Mouse (Mus musculus): ENCODE measurements around the gene Gm20388. TPM values are rescaled to one million over a fixed set of nuclear protein-coding genes. Genes with fewer than 3 reads are reported as not detected.

Gene Gm20388
- polyA plus RNA-seq, 1 experiment, result 10.6 TPM

DNA sequence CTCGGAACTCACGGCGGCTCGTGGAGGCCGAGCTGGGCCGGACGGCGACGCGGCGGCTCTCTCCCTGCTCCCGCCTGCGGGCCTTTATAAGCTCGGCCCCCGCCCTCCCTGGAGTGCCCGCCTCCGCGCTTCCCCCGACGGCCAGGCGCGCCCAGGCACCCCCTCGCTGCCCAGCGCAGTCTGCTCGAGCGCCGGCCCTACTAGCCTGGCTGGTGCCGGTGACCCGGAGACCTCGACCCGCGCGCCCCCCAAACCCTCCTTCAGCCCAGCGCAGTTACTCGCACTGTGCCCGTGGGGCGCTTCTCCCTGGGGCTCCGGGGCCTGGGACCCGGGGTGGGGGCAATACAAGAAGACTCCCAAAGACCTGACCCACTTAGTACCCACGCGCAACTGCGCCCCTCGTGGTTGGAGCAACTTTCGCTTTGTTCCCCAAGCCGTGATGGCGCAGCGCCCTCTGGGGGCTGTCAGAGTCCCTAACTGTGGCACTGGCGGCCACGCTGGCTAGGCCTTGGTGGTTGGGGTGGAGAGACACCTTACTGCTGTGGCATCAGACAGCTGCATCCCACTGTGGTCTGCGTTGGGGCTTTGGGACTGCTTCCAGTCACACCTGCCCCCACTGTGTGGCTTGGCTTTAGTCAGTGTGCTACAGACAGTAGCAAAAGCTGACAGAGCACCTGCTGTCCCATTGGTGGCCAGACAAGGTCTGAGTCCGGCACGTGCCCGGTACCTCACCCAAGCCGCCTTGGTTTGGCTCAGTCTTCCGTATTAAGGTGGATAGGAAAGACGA lies 2640.8 kb downstream of the Gm20388 start, which contains the start of gene Piezo1:
Gene Piezo1 (minus strand): TSS at position 65 of the 787 bp plus-strand sequence.
- Histone ChIP-seq H3K4me1 (ENCODE audit: control insufficient read depth, insufficient read depth, low read length) (peaks cover 20% of the 10 kb centered on the region), H3K4me3 (replicated peaks; ENCODE audit: control insufficient read depth, low read depth, low read length) (peak within 1 kb of the TSS; percentile 59), H3K27ac (ENCODE audit: control insufficient read depth, insufficient read depth, low read depth, low read length, poor library complexity) (peak within 1 kb of the TSS; percentile 83)
- TF ChIP-seq CTCF (IDR thresholded peaks at IDR 0.05; ENCODE audit: control insufficient read depth, insufficient read depth, low read length) (peak; percentile 100), POLR2A (IDR thresholded peaks at IDR 0.05; ENCODE audit: borderline replicate concordance, control insufficient read depth, low read depth, low read length) (peak; percentile 86; the same call in 1 of the 2 replicates)
- WGBS, result 8% methylated on average over 56 of the region's 56 CpGs

DNA sequence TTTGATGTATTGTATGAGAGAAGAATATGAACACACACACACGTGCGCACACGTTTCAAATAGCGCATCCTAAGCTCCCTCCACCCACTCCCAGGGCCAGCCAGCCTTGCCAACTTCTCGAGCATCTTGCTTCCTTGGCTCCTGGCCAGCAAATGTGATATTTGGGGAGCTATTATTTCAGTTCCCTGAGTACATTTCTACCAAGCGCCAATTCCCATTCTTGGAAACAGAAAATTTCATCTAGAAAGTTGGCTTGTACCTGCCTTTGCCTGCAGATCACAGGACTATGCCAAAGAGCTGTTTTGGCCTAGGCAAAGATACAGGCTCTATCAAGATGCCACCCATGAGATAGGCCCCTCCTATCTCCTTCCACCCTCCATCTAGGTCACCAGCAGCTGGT lies 2644.1 kb downstream of the Gm20388 start:
- no peak overlapping the region for H3K4me3 ChIP-seq (replicated peaks; ENCODE audit: control insufficient read depth, low read depth, low read length)
- H3K27ac ChIP-seq (ENCODE audit: control insufficient read depth, insufficient read depth, low read depth, low read length, poor library complexity), result no peak overlapping the region
- TF ChIP-seq CTCF (IDR thresholded peaks at IDR 0.05; ENCODE audit: control insufficient read depth, insufficient read depth, low read length) (no peak), POLR2A (IDR thresholded peaks at IDR 0.05; ENCODE audit: borderline replicate concordance, control insufficient read depth, low read depth, low read length) (no peak)
- H3K4me1 ChIP-seq (ENCODE audit: control insufficient read depth, insufficient read depth, low read length), result peaks cover 12% of the 10 kb centered on the region
- 59% methylated on average over 6 of the region's 6 CpGs for WGBS

DNA sequence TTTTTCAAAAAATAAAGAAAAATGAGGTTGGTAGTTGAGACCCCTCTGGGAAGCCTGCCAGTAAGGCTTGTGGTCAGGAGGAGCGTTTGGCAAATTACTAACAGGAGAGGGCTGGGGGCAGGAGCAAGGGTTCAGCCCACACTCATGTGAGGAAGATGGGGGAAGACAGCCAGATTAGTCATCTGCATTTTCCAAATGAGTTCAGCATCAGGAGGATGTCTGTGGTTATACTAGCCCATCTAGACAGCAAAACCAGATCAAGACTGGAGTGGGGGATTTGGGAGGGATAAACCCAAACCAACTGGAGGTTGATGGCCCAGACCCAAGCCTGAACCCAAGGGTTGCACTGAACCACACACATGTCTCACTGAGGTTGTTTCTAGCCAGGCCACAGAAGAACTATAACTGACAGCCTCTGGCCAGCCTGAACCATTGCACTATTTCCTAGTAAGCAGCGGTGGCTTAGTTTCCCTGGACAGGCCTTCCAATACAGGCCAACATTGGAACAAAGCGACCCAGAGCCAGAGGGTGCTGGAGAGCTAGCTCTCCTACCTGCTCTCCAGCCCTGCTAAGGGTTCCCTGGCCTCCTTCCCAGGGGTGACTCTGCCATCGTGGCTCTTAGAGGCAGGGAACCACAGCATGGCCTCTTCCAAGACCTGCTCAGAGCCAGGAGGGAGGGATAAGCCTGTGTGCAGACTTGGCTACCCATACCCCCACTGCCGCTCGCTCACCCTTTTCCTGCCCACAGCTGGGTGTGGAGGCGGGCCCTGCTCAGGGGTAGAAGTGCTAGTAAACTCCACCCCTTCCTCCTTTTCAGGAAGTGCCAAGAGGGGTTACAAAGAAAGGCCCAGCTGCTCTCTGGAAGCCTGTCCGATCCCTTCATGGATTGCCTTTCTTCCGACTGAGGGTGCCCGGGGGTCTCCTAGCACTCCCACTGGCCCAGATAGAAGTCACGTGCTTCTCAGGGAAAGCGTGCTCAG lies 2645.7 kb downstream of the Gm20388 start:
- Histone ChIP-seq H3K4me3 (replicated peaks; ENCODE audit: control insufficient read depth, low read depth, low read length) (peak overlapping the region; percentile 57), H3K27ac (ENCODE audit: control insufficient read depth, insufficient read depth, low read depth, low read length, poor library complexity) (peak overlapping the region; percentile 77), H3K4me1 (ENCODE audit: control insufficient read depth, insufficient read depth, low read length) (peaks cover 14% of the 10 kb centered on the region)
- 8% methylated on average over 12 of the region's 12 CpGs for WGBS
- TF ChIP-seq CTCF (IDR thresholded peaks at IDR 0.05; ENCODE audit: control insufficient read depth, insufficient read depth, low read length) (no peak), POLR2A (IDR thresholded peaks at IDR 0.05; ENCODE audit: borderline replicate concordance, control insufficient read depth, low read depth, low read length) (peak; percentile 79)

DNA sequence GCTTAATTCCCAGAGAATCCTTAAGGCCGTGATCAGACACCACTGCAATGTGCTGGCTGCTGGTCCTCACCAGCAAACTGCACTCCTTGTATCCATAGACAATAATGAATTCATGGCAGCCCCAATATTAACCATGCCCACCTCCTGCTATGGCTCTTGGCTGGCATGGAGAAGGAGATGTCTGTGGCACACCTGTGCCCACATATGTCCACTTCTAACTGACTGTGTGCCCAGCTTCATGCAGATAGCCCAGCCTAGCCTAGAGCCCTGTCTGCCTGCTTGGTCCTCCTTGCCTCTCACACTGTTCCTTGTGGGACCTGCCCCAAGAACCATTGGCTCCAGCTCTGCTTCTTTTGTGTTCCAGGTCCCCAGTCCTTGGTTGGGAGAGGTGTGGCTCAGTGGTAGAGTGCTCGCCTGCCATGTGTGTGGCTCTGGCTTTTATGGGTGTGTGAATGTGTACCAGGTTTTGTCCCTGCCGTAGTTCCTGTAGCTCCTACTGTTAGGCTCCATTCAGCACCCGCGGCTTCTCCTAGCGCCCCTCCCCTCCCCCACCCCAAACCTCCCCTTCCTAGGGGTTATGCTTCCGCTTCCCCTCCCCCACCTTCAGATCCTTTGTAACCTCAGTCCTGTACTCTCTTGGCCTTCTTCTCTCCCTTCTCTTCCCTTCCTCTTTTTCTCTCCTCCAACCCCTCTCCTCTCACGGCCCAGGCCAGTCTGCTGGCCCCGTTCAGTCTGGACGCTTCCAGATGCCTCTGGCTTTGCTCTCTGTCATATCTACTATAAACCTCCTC lies 2646.8 kb downstream of the Gm20388 start:
- Histone ChIP-seq H3K4me3 (replicated peaks; ENCODE audit: control insufficient read depth, low read depth, low read length) (no peak overlapping the region), H3K4me1 (ENCODE audit: control insufficient read depth, insufficient read depth, low read length) (peaks cover 15% of the 10 kb centered on the region), H3K27ac (ENCODE audit: control insufficient read depth, insufficient read depth, low read depth, low read length, poor library complexity) (peak overlapping the region; percentile 77)
- TF ChIP-seq CTCF (IDR thresholded peaks at IDR 0.05; ENCODE audit: control insufficient read depth, insufficient read depth, low read length) (no peak), POLR2A (IDR thresholded peaks at IDR 0.05; ENCODE audit: borderline replicate concordance, control insufficient read depth, low read depth, low read length) (no peak)
- WGBS, result 15% methylated on average over 10 of the region's 10 CpGs

DNA sequence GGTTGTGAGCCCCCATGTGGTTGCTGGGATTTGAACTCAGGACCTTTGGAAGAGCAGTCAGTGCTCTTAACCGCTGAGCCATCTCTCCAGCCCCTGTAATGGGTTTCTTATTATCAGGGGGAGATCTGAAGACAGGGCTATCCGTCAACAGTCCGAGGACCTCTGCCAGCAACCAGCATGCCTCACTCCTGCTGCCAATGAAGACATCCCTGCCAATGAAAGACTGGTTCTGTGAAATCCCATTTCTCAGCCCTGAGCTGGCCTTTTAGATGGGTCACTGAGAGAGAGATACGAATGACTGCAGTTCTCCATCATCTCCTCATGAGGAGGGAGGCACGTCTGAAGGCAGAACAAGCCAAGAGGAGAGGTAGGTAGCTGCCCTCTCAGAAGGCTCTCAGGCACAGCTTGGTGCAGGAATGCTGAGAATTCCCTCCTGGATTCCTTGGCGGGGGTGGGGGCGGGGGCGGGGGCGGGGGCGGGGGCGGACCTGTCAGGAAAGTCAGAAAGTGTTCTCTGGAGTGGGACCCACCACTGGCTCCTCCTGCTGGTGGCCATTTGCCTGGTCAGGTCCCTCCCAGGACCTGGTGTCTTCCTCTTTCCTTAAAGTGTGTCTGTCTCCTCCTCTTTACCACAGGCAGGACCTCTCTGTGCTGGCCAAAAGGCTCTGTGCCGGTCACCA lies 2648.2 kb downstream of the Gm20388 start:
- no peak for TF ChIP-seq POLR2A (IDR thresholded peaks at IDR 0.05; ENCODE audit: borderline replicate concordance, control insufficient read depth, low read depth, low read length)
- no peak; the same call in 1 of the 2 replicates for TF ChIP-seq CTCF (IDR thresholded peaks at IDR 0.05; ENCODE audit: control insufficient read depth, insufficient read depth, low read length)
- H3K4me1 ChIP-seq (ENCODE audit: control insufficient read depth, insufficient read depth, low read length), result peaks cover 15% of the 10 kb centered on the region
- 64% methylated on average over 7 of the region's 12 CpGs for WGBS
- H3K27ac ChIP-seq (ENCODE audit: control insufficient read depth, insufficient read depth, low read depth, low read length, poor library complexity), result peak overlapping the region; percentile 64; the same call in 1 of the 2 replicates
- no peak overlapping the region for H3K4me3 ChIP-seq (replicated peaks; ENCODE audit: control insufficient read depth, low read depth, low read length)

DNA sequence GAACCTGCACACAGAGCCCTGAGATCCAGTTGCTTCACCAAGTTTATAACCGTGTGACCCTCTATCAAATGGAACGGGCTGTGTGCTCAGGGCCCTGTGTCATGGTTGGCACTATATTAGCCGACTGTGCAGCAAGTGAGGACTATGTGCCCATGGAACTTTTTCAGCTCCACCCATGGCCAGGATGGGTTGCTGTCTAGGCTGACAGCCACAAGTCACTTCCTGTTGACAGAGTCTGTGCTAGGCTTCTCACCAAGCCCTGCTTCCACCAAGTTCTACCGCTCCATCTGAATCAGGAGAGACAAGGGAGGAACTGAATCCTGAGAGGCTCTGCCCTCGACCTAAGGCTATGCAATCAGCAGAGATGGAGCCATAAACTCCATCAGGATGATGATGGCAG lies 2650.6 kb downstream of the Gm20388 start:
- 23% methylated on average over 5 of the region's 5 CpGs for WGBS
- no peak overlapping the region for H3K4me3 ChIP-seq (replicated peaks; ENCODE audit: control insufficient read depth, low read depth, low read length)
- H3K27ac ChIP-seq (ENCODE audit: control insufficient read depth, insufficient read depth, low read depth, low read length, poor library complexity), result peak overlapping the region; percentile 23; the same call in 1 of the 2 replicates
- TF ChIP-seq POLR2A (IDR thresholded peaks at IDR 0.05; ENCODE audit: borderline replicate concordance, control insufficient read depth, low read depth, low read length) (no peak), CTCF (IDR thresholded peaks at IDR 0.05; ENCODE audit: control insufficient read depth, insufficient read depth, low read length) (no peak)
- peaks cover 14% of the 10 kb centered on the region for H3K4me1 ChIP-seq (ENCODE audit: control insufficient read depth, insufficient read depth, low read length)

Measured in bone marrow, adult 2 months (tissue).